In genomic region chr6:146540386-146540785, GRCm38 (mm10) we compare ENCODE assay signal across 22 mouse cellular contexts. TPM values are rescaled to one million over a fixed set of nuclear protein-coding genes. Genes with fewer than 3 reads are reported as not detected.
DNase-seq lines count a peak whose midpoint lies in the region; ATAC-seq and TF ChIP-seq lines count a peak whose summit lies in the region.
"Had no signal": no experiment of that assay in that cellular context is flagged by ENCODE, and none has a peak within 500 bp of the region (broad histone marks: within the 10 kb centered on the region; RNA-seq: fewer than 3 reads in every experiment).

No protein-coding gene starts in this region.

- H3K9me3 ChIP-seq in liver, postnatal 0 days (ENCODE audit: low read length): no peaks in the 10 kb centered on the region
- H3K9me3 ChIP-seq: embryonic facial prominence, embryonic 13.5 days; embryonic facial prominence, embryonic 15.5 days; forebrain, embryonic 12.5 days had no signal

- no peaks in the 10 kb centered on the region for H3K27me3 ChIP-seq in liver, postnatal 0 days (ENCODE audit: insufficient read depth, low read length)
- no peaks in the 10 kb centered on the region for H3K27me3 ChIP-seq in splenic B cell, adult 2 months (ENCODE audit: control insufficient read depth, insufficient read depth, low read length, poor library complexity, severe bottlenecking)
- H3K27me3 ChIP-seq: embryonic facial prominence, embryonic 13.5 days; embryonic facial prominence, embryonic 15.5 days; forebrain, embryonic 12.5 days had no signal

- 76% methylated on average over 3 of the region's 3 CpGs for WGBS in liver, postnatal 0 days (ENCODE audit: insufficient replicate concordance)

- no peak overlapping the region for H3K4me3 ChIP-seq in liver, postnatal 0 days (ENCODE audit: low read depth, low read length)
- H3K4me3 ChIP-seq: embryonic facial prominence, embryonic 13.5 days; embryonic facial prominence, embryonic 15.5 days; erythroblast, embryonic 14.5 days; forebrain, embryonic 10.5 days; forebrain, embryonic 12.5 days had no signal

- no peak for ATAC-seq in liver, postnatal 0 days
- ATAC-seq: activated CD4-positive, CD25-positive, alpha-beta regulatory T cell, adult 4 months; forebrain, embryonic 14.5 days; forebrain, embryonic 16.5 days had no signal

- no peak for TF ChIP-seq CTCF in liver, postnatal 0 days (IDR thresholded peaks at IDR 0.05; ENCODE audit: low read depth)

- H3K4me1 ChIP-seq in liver, postnatal 0 days (ENCODE audit: insufficient read depth): no peaks in the 10 kb centered on the region
- H3K4me1 ChIP-seq: embryonic facial prominence, embryonic 13.5 days; embryonic facial prominence, embryonic 15.5 days; forebrain, embryonic 10.5 days; forebrain, embryonic 12.5 days had no signal

- H3K9ac ChIP-seq in liver, postnatal 0 days (replicated peaks): no peak overlapping the region
- H3K9ac ChIP-seq: embryonic facial prominence, embryonic 13.5 days; embryonic facial prominence, embryonic 15.5 days; forebrain, embryonic 12.5 days had no signal

- TF ChIP-seq EP300 in liver, postnatal 0 days (IDR thresholded peaks at IDR 0.05; ENCODE audit: low read depth): no peak

- no peaks in the 10 kb centered on the region for H3K36me3 ChIP-seq in liver, postnatal 0 days (replicated peaks; ENCODE audit: insufficient read depth, low read length)
- H3K36me3 ChIP-seq in splenic B cell, adult 2 months (ENCODE audit: control insufficient read depth, insufficient read depth, low read length, poor library complexity, severe bottlenecking): no peaks in the 10 kb centered on the region
- H3K36me3 ChIP-seq: embryonic facial prominence, embryonic 13.5 days; embryonic facial prominence, embryonic 15.5 days; forebrain, embryonic 10.5 days; forebrain, embryonic 12.5 days had no signal

- H3K4me2 ChIP-seq in liver, postnatal 0 days (ENCODE audit: low read depth, low read length): no peak overlapping the region
- H3K4me2 ChIP-seq: embryonic facial prominence, embryonic 13.5 days; embryonic facial prominence, embryonic 15.5 days; forebrain, embryonic 12.5 days had no signal

- DNase-seq in adrenal gland, adult 2 months: peak; percentile 44
- DNase-seq in adrenal gland, adult 8-10 months: no peak
- peak; percentile 12 to 20 for DNase-seq in adrenal gland, postnatal 36 days
- DNase-seq in adrenal gland, adult 18-20 months (ENCODE audit: low spot score in 2 of 2): no peak
- DNase-seq in liver, postnatal 0 days: peak; percentile 3
- no peak for DNase-seq in liver
- DNase-seq in splenic B cell, adult 2 months (ENCODE audit: low read depth, low spot score): peak; percentile 6
- no peak for DNase-seq in embryo, embryonic 10 days (ENCODE audit: low spot score)
- DNase-seq: cerebellum, adult 11-12 months; cerebellum, adult 2 months; cerebellum, adult 9-10 months; cerebellum, postnatal 10 days; cerebellum, postnatal 25 days; embryo, embryonic 11 days had no signal

- H3K27ac ChIP-seq in liver, postnatal 0 days (ENCODE audit: low read depth): no peak overlapping the region
- H3K27ac ChIP-seq: embryonic facial prominence, embryonic 13.5 days; embryonic facial prominence, embryonic 15.5 days; forebrain, embryonic 10.5 days; forebrain, embryonic 12.5 days had no signal

RNA-seq across cellular contexts. Expression of gene Fgfr1op2, which starts 36.6 kb away (rescaled TPM):
- 100 to 1,000 TPM; 108 to 137 TPM for total RNA-seq in adrenal gland, adult 2 months (2021)
- polyA plus RNA-seq in adrenal gland, adult 2 months (2012; rRNA removed): 172 and 185 TPM in 2 replicates
- total RNA-seq in adrenal gland, adult 8-10 months (2022): 100 to 1,000 TPM in 3 of 4 experiments, 10 to 100 TPM in 1; 96.5 to 112 (median 105) TPM
- total RNA-seq in adrenal gland, postnatal 36 days (2021): 100 to 1,000 TPM; 100 to 113 TPM
- total RNA-seq in adrenal gland, adult 18-20 months (2021): 100 to 1,000 TPM in 1 of 2 experiments, 10 to 100 TPM in 1; 91.3 to 103 TPM
- polyA plus RNA-seq in liver, postnatal 0 days (2015; fragmentation: Nextera tagmentation; extraction: Ambion mirVana): 69.7 and 71.6 TPM in 2 replicates

RNA-seq across cellular contexts. Expression of gene Ints13, which starts 37.2 kb away (rescaled TPM):
- total RNA-seq in adrenal gland, adult 2 months (2021): 10 to 100 TPM; 31.3 to 34.3 TPM
- 8.5 and 8.9 TPM in 2 replicates for polyA plus RNA-seq in adrenal gland, adult 2 months (2012; rRNA removed)
- total RNA-seq in adrenal gland, adult 8-10 months (2022): 10 to 100 TPM; 30.0 to 55.3 (median 40.2) TPM
- 10 to 100 TPM; 32.1 to 37.3 TPM for total RNA-seq in adrenal gland, postnatal 36 days (2021)
- 10 to 100 TPM; 35.7 to 36.0 TPM for total RNA-seq in adrenal gland, adult 18-20 months (2021)
- polyA plus RNA-seq in liver, postnatal 0 days (2015; fragmentation: Nextera tagmentation; extraction: Ambion mirVana): 14.5 and 17.6 TPM in 2 replicates

RNA-seq across cellular contexts. Expression of gene Itpr2, which starts 38.4 kb away (rescaled TPM):
- total RNA-seq in adrenal gland, adult 2 months (2021): 10 to 100 TPM; 32.2 to 36.1 TPM
- polyA plus RNA-seq in adrenal gland, adult 2 months (2012; rRNA removed): 9.4 and 17.3 TPM in 2 replicates
- 10 to 100 TPM; 40.3 to 45.9 (median 42.7) TPM for total RNA-seq in adrenal gland, adult 8-10 months (2022)
- 10 to 100 TPM; 38.2 to 47.8 TPM for total RNA-seq in adrenal gland, postnatal 36 days (2021)
- total RNA-seq in adrenal gland, adult 18-20 months (2021): 10 to 100 TPM; 39.6 to 41.7 TPM
- polyA plus RNA-seq in liver, postnatal 0 days (2015; fragmentation: Nextera tagmentation; extraction: Ambion mirVana): 13.8 and 15.2 TPM in 2 replicates

Comparison
In these comparisons a context has a peak if more than half of its experiments do, and no peak if none do; other contexts are left out.
1. DNase-seq: peak in adrenal gland, adult 2 months (single experiment), adrenal gland, postnatal 36 days (2 of 2), liver, postnatal 0 days (single experiment) and splenic B cell, adult 2 months (single experiment); none in adrenal gland, adult 8-10 months (single experiment), adrenal gland, adult 18-20 months (0 of 2), liver (single experiment) and embryo, embryonic 10 days (single experiment).